Mouse (Mus musculus): ENCODE measurements around the gene Gse1.

DNA sequence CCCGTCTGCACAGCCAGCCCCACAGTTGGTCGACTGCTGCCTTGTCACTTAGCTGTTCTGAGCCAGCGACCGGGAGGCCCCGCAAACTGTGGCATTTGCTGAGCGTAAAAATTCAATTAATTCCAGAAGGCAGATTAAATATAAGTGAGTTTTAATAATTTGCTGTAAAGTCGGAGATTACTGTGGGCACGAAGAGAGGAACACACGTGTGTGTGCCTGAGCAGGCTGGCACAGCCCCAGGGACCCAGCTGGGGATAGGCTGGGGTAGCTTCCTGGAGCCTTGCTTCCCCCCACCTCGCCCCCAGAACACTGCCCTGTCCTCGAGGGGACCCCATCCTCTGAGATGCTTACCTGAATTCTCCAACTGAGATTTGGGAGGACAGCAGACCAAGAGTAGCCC is 284.1 kb downstream of the Gse1 start:
- no peak for TF ChIP-seq TAL1 (IDR thresholded peaks at IDR 0.05; ENCODE audit: low read length)
- TF ChIP-seq GATA1 (IDR thresholded peaks at IDR 0.05; ENCODE audit: low read length): no peak
